Mouse (Mus musculus) forebrain, embryonic 14.5 days (tissue): ENCODE data around the gene Eps8l2. TPM values are rescaled to one million over a fixed set of nuclear protein-coding genes. Genes with fewer than 3 reads are reported as not detected.
A peak's percentile ranks its signal among the peaks of the same experiment; 100 is the strongest.

Source experiments
- ATAC-seq: fragments of 200-750 bp; cut with Nextera tagmentation; 2 replicates; pipeline ENCODE4 v1.8.0; 2017; ENCODE audit warnings: mild to moderate bottlenecking, moderate library complexity
- DNase-seq: peaks from one replicate; pipeline ENCODE4 v3.0.0-alpha.2; 2015; ENCODE audit warnings: low spot score
- H3K27ac ChIP-seq: fragments of 300-500 bp; sonication (generic); 2 replicates; pipeline ENCODE4 v1.5.1; 2014; ENCODE audit warnings: low read depth, mild to moderate bottlenecking, control low read depth, low read length, moderate library complexity
- H3K27me3 ChIP-seq: fragments of 300-500 bp; sonication (generic); replicated peaks from 2 replicates; pipeline ENCODE4 v1.6.1; 2014; ENCODE audit warnings: low read length, control low read depth, mixed read lengths; ENCODE audit not compliant: control insufficient read depth, insufficient read depth
- H3K36me3 ChIP-seq: fragments of 300-500 bp; sonication (generic); 2 replicates; pipeline ENCODE4 v1.6.1; 2014; ENCODE audit warnings: low read length, control low read depth; ENCODE audit not compliant: control insufficient read depth, insufficient read depth
- H3K4me1 ChIP-seq: fragments of 300-500 bp; sonication (generic); 2 replicates; pipeline ENCODE4 v1.6.1; 2014; ENCODE audit warnings: antibody characterized with exemption, low read length, control low read depth; ENCODE audit not compliant: control insufficient read depth, insufficient read depth
- H3K4me2 ChIP-seq: fragments of 300-500 bp; sonication (generic); 2 replicates; pipeline ENCODE4 v1.6.1; 2014; ENCODE audit warnings: mild to moderate bottlenecking, control low read depth, low read length
- H3K4me3 ChIP-seq: fragments of 300-500 bp; sonication (generic); 2 replicates; pipeline ENCODE4 v1.5.1; 2014; ENCODE audit warnings: low read depth, low read length, control low read depth
- H3K9ac ChIP-seq: fragments of 300-500 bp; sonication (generic); 2 replicates; pipeline ENCODE4 v1.6.1; 2014; ENCODE audit warnings: mild to moderate bottlenecking, low read length, control low read depth, moderate library complexity
- H3K9me3 ChIP-seq: fragments of 300-500 bp; sonication (generic); replicated peaks from 2 replicates; pipeline ENCODE4 v1.6.1; 2016; ENCODE audit warnings: low read length, control low read depth, mixed read lengths; ENCODE audit not compliant: control insufficient read depth
- WGBS: fragments of 180-500 bp; shearing (Covaris S2); extraction: QIAGEN DNeasy Blood & Tissue Kit; methylation state at CpG from one replicate; pipeline ENCODE4 v1.1.7; 2014; 5-methylcytosine and 5-hydroxymethylcytosine counted together
- polyA plus RNA-seq: library from polyadenylated mRNA; unstranded; fragments of >200 nt; fragmentation: Nextera tagmentation; extraction: Ambion mirVana; gene quantifications from 2 replicates; pipeline ENCODE4 v1.2.1, GENCODE M21; 2014

The Eps8l2 gene
- polyA plus RNA-seq, 1 experiment from 2014 or later = 0.67 TPM

GRCm38 (mm10) chr7:141390326-141391259 is 51.9 kb downstream of the Eps8l2 start:
- Histone ChIP-seq H3K4me3 (no peak overlapping the region), H3K36me3 (peaks cover 2% of the 10 kb centered on the region; the same call in 1 of the 2 replicates), H3K27ac (no peak overlapping the region), H3K9me3 (no peaks in the 10 kb centered on the region), H3K4me2 (no peak overlapping the region), H3K4me1 (peaks cover 9% of the 10 kb centered on the region), H3K9ac (no peak overlapping the region), H3K27me3 (no peaks in the 10 kb centered on the region)
- WGBS = 60% methylated on average over 9 of the region's 9 CpGs
- ATAC-seq (no peak), DNase-seq (no peak)

- H3K4me2 ChIP-seq = peak within 1 kb of the TSS; percentile 95
- H3K27ac ChIP-seq = peak within 1 kb of the TSS; percentile 62
- H3K4me3 ChIP-seq = peak within 1 kb of the TSS; percentile 62
- H3K4me1 ChIP-seq = peaks cover 9% of the 10 kb centered on the region
- no peaks in the 10 kb centered on the region for H3K27me3 ChIP-seq
- peak; percentile 98 for DNase-seq
- peak; percentile 96 for ATAC-seq
- H3K36me3 ChIP-seq = peaks cover 14% of the 10 kb centered on the region; the same call in 1 of the 2 replicates
- peak within 1 kb of the TSS; percentile 74 for H3K9ac ChIP-seq
- no peaks in the 10 kb centered on the region for H3K9me3 ChIP-seq
- under 1% methylated on average over 57 of the region's 57 CpGs for WGBS
These were observed 53.2 kb downstream of the Eps8l2 start, which contains the start of gene Taldo1 for GRCm38 (mm10) chr7:141391625-141392551. Gene Taldo1, plus strand, starts transcription at chr7:141392199.

GRCm38 (mm10) chr7:141392552-141393222 is 54.0 kb downstream of the Eps8l2 start:
- 8% methylated on average over 9 of the region's 9 CpGs for WGBS
- ATAC-seq = no peak
- H3K4me2 ChIP-seq = peak overlapping the region; percentile 95
- peaks cover 17% of the 10 kb centered on the region for H3K36me3 ChIP-seq
- H3K9me3 ChIP-seq = no peaks in the 10 kb centered on the region
- H3K27me3 ChIP-seq = no peaks in the 10 kb centered on the region
- H3K4me3 ChIP-seq = peak overlapping the region; percentile 62
- peak overlapping the region; percentile 74 for H3K9ac ChIP-seq
- H3K4me1 ChIP-seq = peaks cover 9% of the 10 kb centered on the region
- DNase-seq = no peak
- no peak overlapping the region; the same call in 1 of the 2 replicates for H3K27ac ChIP-seq

- Histone ChIP-seq H3K36me3 (peaks cover 30% of the 10 kb centered on the region), H3K27ac (no peak overlapping the region), H3K4me2 (no peak overlapping the region), H3K9me3 (no peaks in the 10 kb centered on the region), H3K9ac (no peak overlapping the region), H3K4me1 (peaks cover 9% of the 10 kb centered on the region), H3K27me3 (no peaks in the 10 kb centered on the region), H3K4me3 (no peak overlapping the region)
- 89% methylated on average over 7 of the region's 7 CpGs for WGBS
- DNase-seq (no peak), ATAC-seq (no peak)
These were observed 55.5 kb downstream of the Eps8l2 start for GRCm38 (mm10) chr7:141394158-141394557.

- Histone ChIP-seq H3K27ac (no peak overlapping the region), H3K4me1 (peaks cover 9% of the 10 kb centered on the region), H3K27me3 (no peaks in the 10 kb centered on the region), H3K4me2 (no peak overlapping the region), H3K9me3 (no peaks in the 10 kb centered on the region), H3K4me3 (no peak overlapping the region), H3K9ac (no peak overlapping the region), H3K36me3 (peaks cover 37% of the 10 kb centered on the region)
- DNase-seq (peak; percentile 66), ATAC-seq (no peak)
- 16% methylated on average over 6 of the region's 6 CpGs for WGBS
These were observed 56.1 kb downstream of the Eps8l2 start for GRCm38 (mm10) chr7:141394771-141395170.

- Histone ChIP-seq H3K27ac (no peak overlapping the region), H3K36me3 (peaks cover 42% of the 10 kb centered on the region), H3K4me1 (peaks cover 9% of the 10 kb centered on the region), H3K4me2 (no peak overlapping the region), H3K27me3 (no peaks in the 10 kb centered on the region), H3K9ac (no peak overlapping the region), H3K4me3 (no peak overlapping the region), H3K9me3 (no peaks in the 10 kb centered on the region)
- DNase-seq (no peak), ATAC-seq (no peak)
- 88% methylated on average over 1 of the region's 1 CpGs for WGBS
These were observed 56.7 kb downstream of the Eps8l2 start for GRCm38 (mm10) chr7:141395348-141395747.

GRCm38 (mm10) chr7:141403305-141403704 is 64.6 kb downstream of the Eps8l2 start:
- no peaks in the 10 kb centered on the region for H3K4me1 ChIP-seq
- H3K27me3 ChIP-seq = no peaks in the 10 kb centered on the region
- H3K9me3 ChIP-seq = no peaks in the 10 kb centered on the region
- ATAC-seq (no peak), DNase-seq (peak; percentile 48)
- no peak overlapping the region for H3K9ac ChIP-seq
- H3K36me3 ChIP-seq = peaks cover 53% of the 10 kb centered on the region
- H3K4me3 ChIP-seq = no peak overlapping the region
- no peak overlapping the region for H3K27ac ChIP-seq
- 44% methylated on average over 5 of the region's 5 CpGs for WGBS
- no peak overlapping the region for H3K4me2 ChIP-seq

GRCm38 (mm10) chr7:141405466-141405865 is 66.8 kb downstream of the Eps8l2 start:
- 83% methylated on average over 4 of the region's 4 CpGs for WGBS
- no peak overlapping the region for H3K9ac ChIP-seq
- no peak overlapping the region for H3K4me2 ChIP-seq
- DNase-seq (no peak), ATAC-seq (no peak)
- no peak overlapping the region for H3K27ac ChIP-seq
- H3K9me3 ChIP-seq = no peaks in the 10 kb centered on the region
- H3K36me3 ChIP-seq = peaks cover 48% of the 10 kb centered on the region
- H3K4me3 ChIP-seq = no peak overlapping the region
- H3K27me3 ChIP-seq = no peaks in the 10 kb centered on the region
- H3K4me1 ChIP-seq = no peaks in the 10 kb centered on the region
